Mouse (Mus musculus) v-Abl transformed pro-B cells (cell line): ENCODE results near the gene Zfp652.

Source experiments
- in situ Hi-C, 2 experiments: fragments of 400-800 bp; cut with MboI; formaldehyde crosslinking; loops; one replicate each; pipeline ENCODE4 v1.15.1; 2025; ENCODE audit not compliant: unreplicated experiment in 2 of 2

Zfp652 gene

GRCm38 (mm10) chr11:95869442-95869841 is 157.0 kb downstream of the Zfp652 start:
- in situ Hi-C loops, result loop anchor here in 1 of 2 experiments (25.0 kb wide), 1 partner anchor 168 kb away; the partner anchor contains the start of gene Snf8

GRCm38 (mm10) chr11:95869918-95870470 is 157.5 kb downstream of the Zfp652 start:
- in situ Hi-C loops, result loop anchor here (10.0 to 25.0 kb wide), 2 partner anchors 167 to 225 kb away; partner anchors contain the start of gene Snf8 (in 1 of the 2)

- in situ Hi-C loops, result loop anchor here (5.0 to 10.0 kb wide), 2 partner anchors 106 to 219 kb away; no protein-coding TSS in a partner anchor
Measured at GRCm38 (mm10) chr11:95875804-95876203, 163.3 kb downstream of the Zfp652 start.

GRCm38 (mm10) chr11:95876296-95876695 is 163.8 kb downstream of the Zfp652 start:
- in situ Hi-C loops, result loop anchor here (5.0 to 10.0 kb wide), 2 partner anchors 106 to 219 kb away; no protein-coding TSS in a partner anchor

DNA sequence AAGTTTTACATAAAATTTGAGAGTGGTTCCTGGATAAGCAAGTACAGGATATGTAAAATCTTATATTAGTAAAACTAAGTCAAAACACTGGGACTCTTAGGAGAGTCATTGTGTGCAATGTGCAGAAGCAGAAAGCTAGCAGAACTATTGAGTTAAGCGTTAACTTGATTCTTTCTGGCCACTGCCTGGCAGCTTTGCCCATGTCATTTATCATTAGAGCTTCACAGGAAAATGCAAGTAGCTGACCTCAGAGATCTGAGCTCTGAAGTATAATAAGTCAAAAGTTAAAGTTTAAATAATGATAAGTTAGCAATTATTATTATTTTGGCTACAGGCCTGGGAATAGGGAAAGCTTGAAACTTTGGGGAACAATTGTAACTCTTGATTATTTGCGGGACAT is 167.4 kb downstream of the Zfp652 start:
- in situ Hi-C loops, result loop anchor here (5.0 to 10.0 kb wide), 2 partner anchors 102 to 215 kb away; no protein-coding TSS in a partner anchor
